Mouse (Mus musculus): ENCODE measurements around the gene Tmem178b. TPM values are rescaled to one million over a fixed set of nuclear protein-coding genes. Genes with fewer than 3 reads are reported as not detected.

Gene Tmem178b
- polyA plus RNA-seq, 1 experiment from 2014 or later, result 32.4 TPM

GRCm38 (mm10) chr6:39876444-39876843 is 3.4 kb downstream of the Tmem178b start:
- no peak overlapping the region for H3K27ac ChIP-seq (replicated peaks)

GRCm38 (mm10) chr6:39890811-39891210 is 17.7 kb downstream of the Tmem178b start:
- Histone ChIP-seq H3K4me2 (no peak overlapping the region), H3K9ac (replicated peaks) (no peak overlapping the region), H3K27me3 (replicated peaks) (no peaks in the 10 kb centered on the region), H3K4me1 (0 out of 2 replicates have a peak, but pooled peaks cover 4% of the 10 kb centered on the region), H3K36me3 (no peaks in the 10 kb centered on the region), H3K27ac (replicated peaks) (no peak overlapping the region), H3K9me3 (replicated peaks) (no peaks in the 10 kb centered on the region; the same call in 1 of the 2 replicates), H3K4me3 (replicated peaks) (no peak overlapping the region)
- ATAC-seq (ENCODE audit: low FRiP score), result no peak
- WGBS, result 83% methylated on average over 3 of the region's 3 CpGs

More at GRCm38 (mm10) chr6:39876444-39876843, 3.4 kb downstream of the Tmem178b start:
- H3K4me3 ChIP-seq (replicated peaks), result no peak overlapping the region; the same call in 1 of the 2 replicates
- peak overlapping the region; percentile 81 for H3K4me2 ChIP-seq
- ATAC-seq (ENCODE audit: low FRiP score), result no peak
- no peaks in the 10 kb centered on the region for H3K9me3 ChIP-seq (replicated peaks)
- no peaks in the 10 kb centered on the region for H3K27me3 ChIP-seq (replicated peaks)
- WGBS, result 57% methylated on average over 3 of the region's 3 CpGs
- peaks cover 27% of the 10 kb centered on the region for H3K4me1 ChIP-seq
- H3K36me3 ChIP-seq, result no peaks in the 10 kb centered on the region
- 0 out of 2 replicates have a peak overlapping the region, but pooled peaks have one; percentile 14 for H3K9ac ChIP-seq (replicated peaks)

GRCm38 (mm10) chr6:39896500-39896899 is 23.4 kb downstream of the Tmem178b start:
- H3K27me3 ChIP-seq (replicated peaks), result no peaks in the 10 kb centered on the region
- H3K4me1 ChIP-seq, result peaks cover 11% of the 10 kb centered on the region; the same call in 1 of the 2 replicates
- no peak overlapping the region for H3K4me2 ChIP-seq
- H3K27ac ChIP-seq (replicated peaks), result peak overlapping the region; percentile 37
- H3K9me3 ChIP-seq (replicated peaks), result no peaks in the 10 kb centered on the region
- 17% methylated on average over 3 of the region's 3 CpGs for WGBS
- no peak overlapping the region for H3K4me3 ChIP-seq (replicated peaks)
- H3K9ac ChIP-seq (replicated peaks), result no peak overlapping the region
- no peaks in the 10 kb centered on the region for H3K36me3 ChIP-seq
- ATAC-seq (ENCODE audit: low FRiP score), result no peak

- H3K9me3 ChIP-seq (replicated peaks), result no peaks in the 10 kb centered on the region
- H3K4me2 ChIP-seq, result no peak overlapping the region
- no peak overlapping the region for H3K9ac ChIP-seq (replicated peaks)
- H3K27ac ChIP-seq (replicated peaks), result no peak overlapping the region
- no peak overlapping the region for H3K4me3 ChIP-seq (replicated peaks)
- ATAC-seq (ENCODE audit: low FRiP score), result no peak
- H3K4me1 ChIP-seq, result peaks cover 31% of the 10 kb centered on the region
- H3K36me3 ChIP-seq, result no peaks in the 10 kb centered on the region
- H3K27me3 ChIP-seq (replicated peaks), result no peaks in the 10 kb centered on the region
- 64% methylated on average over 4 of the region's 4 CpGs for WGBS
Measured at GRCm38 (mm10) chr6:39899231-39899630, 26.2 kb downstream of the Tmem178b start.

- peaks cover 29% of the 10 kb centered on the region for H3K4me1 ChIP-seq
- H3K27me3 ChIP-seq (replicated peaks), result no peaks in the 10 kb centered on the region
- no peak overlapping the region for H3K9ac ChIP-seq (replicated peaks)
- H3K9me3 ChIP-seq (replicated peaks), result no peaks in the 10 kb centered on the region
- H3K36me3 ChIP-seq, result no peaks in the 10 kb centered on the region
- ATAC-seq (ENCODE audit: low FRiP score), result peak; percentile 55
- H3K27ac ChIP-seq (replicated peaks), result peak overlapping the region; percentile 66
- WGBS, result 10% methylated on average over 6 of the region's 6 CpGs
- H3K4me3 ChIP-seq (replicated peaks), result no peak overlapping the region
- peak overlapping the region; percentile 30 for H3K4me2 ChIP-seq
Measured at GRCm38 (mm10) chr6:39903220-39903773, 30.2 kb downstream of the Tmem178b start.

- H3K4me2 ChIP-seq, result peak overlapping the region; percentile 30
- 34% methylated on average over 11 of the region's 11 CpGs for WGBS
- no peak overlapping the region for H3K9ac ChIP-seq (replicated peaks)
- H3K36me3 ChIP-seq, result no peaks in the 10 kb centered on the region
- no peaks in the 10 kb centered on the region for H3K27me3 ChIP-seq (replicated peaks)
- peak; percentile 67; the same call in 1 of the 2 replicates for ATAC-seq (ENCODE audit: low FRiP score)
- no peak overlapping the region for H3K4me3 ChIP-seq (replicated peaks)
- H3K27ac ChIP-seq (replicated peaks), result peak overlapping the region; percentile 66
- no peaks in the 10 kb centered on the region for H3K9me3 ChIP-seq (replicated peaks)
- H3K4me1 ChIP-seq, result peaks cover 29% of the 10 kb centered on the region
Measured at GRCm38 (mm10) chr6:39903845-39904244, 30.8 kb downstream of the Tmem178b start.

- Histone ChIP-seq H3K4me2 (no peak overlapping the region), H3K4me1 (peaks cover 24% of the 10 kb centered on the region), H3K9ac (replicated peaks) (no peak overlapping the region), H3K27ac (replicated peaks) (no peak overlapping the region), H3K27me3 (replicated peaks) (no peaks in the 10 kb centered on the region), H3K36me3 (no peaks in the 10 kb centered on the region), H3K4me3 (replicated peaks) (no peak overlapping the region), H3K9me3 (replicated peaks) (no peaks in the 10 kb centered on the region)
- 40% methylated on average over 8 of the region's 8 CpGs for WGBS
- no peak for ATAC-seq (ENCODE audit: low FRiP score)
Measured at GRCm38 (mm10) chr6:39914956-39915355, 41.9 kb downstream of the Tmem178b start.

GRCm38 (mm10) chr6:39915636-39916281 is 42.7 kb downstream of the Tmem178b start:
- Histone ChIP-seq H3K4me2 (no peak overlapping the region), H3K9me3 (replicated peaks) (no peaks in the 10 kb centered on the region), H3K27me3 (replicated peaks) (no peaks in the 10 kb centered on the region), H3K27ac (replicated peaks) (no peak overlapping the region), H3K4me3 (replicated peaks) (no peak overlapping the region), H3K9ac (replicated peaks) (no peak overlapping the region), H3K36me3 (no peaks in the 10 kb centered on the region), H3K4me1 (peaks cover 24% of the 10 kb centered on the region)
- WGBS, result 89% methylated on average over 2 of the region's 2 CpGs
- no peak for ATAC-seq (ENCODE audit: low FRiP score)

- H3K27me3 ChIP-seq (replicated peaks), result no peaks in the 10 kb centered on the region
- peaks cover 24% of the 10 kb centered on the region for H3K4me1 ChIP-seq
- WGBS, result 86% methylated on average over 4 of the region's 4 CpGs
- H3K27ac ChIP-seq (replicated peaks), result no peak overlapping the region
- no peaks in the 10 kb centered on the region for H3K9me3 ChIP-seq (replicated peaks)
- no peak overlapping the region for H3K4me2 ChIP-seq
- no peak for ATAC-seq (ENCODE audit: low FRiP score)
- H3K9ac ChIP-seq (replicated peaks), result no peak overlapping the region
- H3K36me3 ChIP-seq, result no peaks in the 10 kb centered on the region
- no peak overlapping the region for H3K4me3 ChIP-seq (replicated peaks)
Measured at GRCm38 (mm10) chr6:39916514-39916913, 43.4 kb downstream of the Tmem178b start.

GRCm38 (mm10) chr6:39917242-39917641 is 44.2 kb downstream of the Tmem178b start:
- no peak overlapping the region for H3K27ac ChIP-seq (replicated peaks)
- no peak overlapping the region for H3K4me3 ChIP-seq (replicated peaks)
- no peaks in the 10 kb centered on the region for H3K27me3 ChIP-seq (replicated peaks)
- no peak overlapping the region for H3K9ac ChIP-seq (replicated peaks)
- WGBS, result 32% methylated on average over 8 of the region's 8 CpGs
- peaks cover 24% of the 10 kb centered on the region for H3K4me1 ChIP-seq
- H3K9me3 ChIP-seq (replicated peaks), result no peaks in the 10 kb centered on the region
- ATAC-seq (ENCODE audit: low FRiP score), result 0 out of 2 replicates have a peak, but pooled peaks have one; percentile 30
- no peaks in the 10 kb centered on the region for H3K36me3 ChIP-seq
- no peak overlapping the region for H3K4me2 ChIP-seq

- no peak for ATAC-seq (ENCODE audit: low FRiP score)
- Histone ChIP-seq H3K4me1 (peaks cover 24% of the 10 kb centered on the region), H3K4me3 (replicated peaks) (no peak overlapping the region), H3K27ac (replicated peaks) (no peak overlapping the region), H3K27me3 (replicated peaks) (no peaks in the 10 kb centered on the region), H3K9me3 (replicated peaks) (no peaks in the 10 kb centered on the region), H3K9ac (replicated peaks) (no peak overlapping the region), H3K36me3 (no peaks in the 10 kb centered on the region), H3K4me2 (no peak overlapping the region)
- 80% methylated on average over 6 of the region's 6 CpGs for WGBS
Measured at GRCm38 (mm10) chr6:39917729-39918128, 44.7 kb downstream of the Tmem178b start.
